Mouse (Mus musculus): ENCODE results near the gene Luc7l2. TPM values are rescaled to one million over a fixed set of nuclear protein-coding genes. Genes with fewer than 3 reads are reported as not detected.

The Luc7l2 gene
- total and polyA plus RNA-seq, 3 experiments, result 51.8 to 129 (median 118) TPM

GRCm38 (mm10) chr6:38523851-38524250 lies 27.3 kb upstream of the Luc7l2 start:
- no peak overlapping the region for H3K27ac ChIP-seq (ENCODE audit: control insufficient read depth, low read depth, low read length)
- no peaks in the 10 kb centered on the region for H3K9me3 ChIP-seq (replicated peaks; ENCODE audit: insufficient read depth, low read length)
- no peaks in the 10 kb centered on the region for H3K27me3 ChIP-seq (ENCODE audit: control insufficient read depth in 1 of 2, insufficient read depth in 2 of 2, low read length in 2 of 2)
- H3K4me3 ChIP-seq (ENCODE audit: control insufficient read depth in 1 of 2, insufficient read depth in 1 of 2, low read depth in 2 of 2, low read length in 2 of 2), result no peak overlapping the region
- no peak for TF ChIP-seq TBP (IDR thresholded peaks at IDR 0.05; ENCODE audit: low read depth, low read length)
- TF ChIP-seq E2F4 (IDR thresholded peaks at IDR 0.05; ENCODE audit: borderline replicate concordance, low read depth, low read length), result no peak
- TF ChIP-seq MAFK (IDR thresholded peaks at IDR 0.05; ENCODE audit: borderline replicate concordance, low read depth, low read length), result no peak
- no peak for TF ChIP-seq RAD21 (IDR thresholded peaks at IDR 0.05; ENCODE audit: low read depth, low read length)
- no peak for TF ChIP-seq CTCF (IDR thresholded peaks at IDR 0.05 in 2 of 3, conservative IDR thresholded peaks at IDR 0.05 in 1 of 3; ENCODE audit: control insufficient read depth in 1 of 3, insufficient read depth in 1 of 3, low read depth in 2 of 3, low read length in 3 of 3, poor library complexity in 1 of 3, severe bottlenecking in 1 of 3)
- TF ChIP-seq UBTF (IDR thresholded peaks at IDR 0.05; ENCODE audit: borderline replicate concordance, insufficient read depth, low read depth, low read length), result no peak
- TF ChIP-seq POLR2AphosphoS2 (IDR thresholded peaks at IDR 0.05; ENCODE audit: low read length), result no peak
- no peaks in the 10 kb centered on the region for H3K79me2 ChIP-seq (ENCODE audit: control insufficient read depth, insufficient read depth, low read length, poor library complexity)
- peak overlapping the region; percentile 34 for H3K9ac ChIP-seq (ENCODE audit: control insufficient read depth, low read depth, low read length, poor library complexity, severe bottlenecking)
- peaks cover 0 to 9% of the 10 kb centered on the region in 2 experiments; a peak in 2 of 4 replicates for H3K36me3 ChIP-seq (ENCODE audit: control insufficient read depth in 1 of 2, insufficient read depth in 2 of 2, low read length in 2 of 2)
- H3K4me1 ChIP-seq (ENCODE audit: control insufficient read depth in 1 of 2, insufficient read depth in 2 of 2, low read length in 2 of 2), result peaks cover 4 to 11% of the 10 kb centered on the region in 2 experiments; a peak in 3 of 4 replicates
- peak; percentile 64 for DNase-seq (ENCODE audit: low read depth, low spot score)

GRCm38 (mm10) chr6:38531211-38531820 lies 19.8 kb upstream of the Luc7l2 start:
- H3K9ac ChIP-seq (ENCODE audit: control insufficient read depth, low read depth, low read length, poor library complexity, severe bottlenecking), result peak overlapping the region; percentile 12; the same call in 1 of the 2 replicates
- DNase-seq (ENCODE audit: low read depth, low spot score), result peak; percentile 88
- peaks cover 0 to 12% of the 10 kb centered on the region in 2 experiments; a peak in 2 of 4 replicates for H3K36me3 ChIP-seq (ENCODE audit: control insufficient read depth in 1 of 2, insufficient read depth in 2 of 2, low read length in 2 of 2)
- no peak overlapping the region for H3K4me3 ChIP-seq (ENCODE audit: control insufficient read depth in 1 of 2, insufficient read depth in 1 of 2, low read depth in 2 of 2, low read length in 2 of 2)
- no peaks in the 10 kb centered on the region for H3K9me3 ChIP-seq (replicated peaks; ENCODE audit: insufficient read depth, low read length)
- peaks cover 9% of the 10 kb centered on the region; the same call in 1 of the 2 replicates for H3K79me2 ChIP-seq (ENCODE audit: control insufficient read depth, insufficient read depth, low read length, poor library complexity)
- H3K27ac ChIP-seq (ENCODE audit: control insufficient read depth, low read depth, low read length), result 0 out of 2 replicates have a peak overlapping the region, but pooled peaks have one; percentile 5
- no peaks in the 10 kb centered on the region for H3K27me3 ChIP-seq (ENCODE audit: control insufficient read depth in 1 of 2, insufficient read depth in 2 of 2, low read length in 2 of 2)
- H3K4me1 ChIP-seq (ENCODE audit: control insufficient read depth in 1 of 2, insufficient read depth in 2 of 2, low read length in 2 of 2), result peaks cover 3 to 6% of the 10 kb centered on the region in 2 experiments
- no peak for TF ChIP-seq E2F4 (IDR thresholded peaks at IDR 0.05; ENCODE audit: borderline replicate concordance, low read depth, low read length)
- TF ChIP-seq NRF1 (IDR thresholded peaks at IDR 0.05; ENCODE audit: insufficient read depth, low read depth, low read length, poor library complexity, severe bottlenecking), result no peak
- TF ChIP-seq TAL1 (IDR thresholded peaks at IDR 0.05; ENCODE audit: low read length), result no peak
- TF ChIP-seq RCOR1 (IDR thresholded peaks at IDR 0.05; ENCODE audit: low read depth, low read length), result no peak
- TF ChIP-seq RAD21 (IDR thresholded peaks at IDR 0.05; ENCODE audit: low read depth, low read length), result peak; percentile 95
- TF ChIP-seq NELFE (IDR thresholded peaks at IDR 0.05; ENCODE audit: low read depth, low read length), result no peak
- TF ChIP-seq ZKSCAN1 (IDR thresholded peaks at IDR 0.05; ENCODE audit: low read depth, low read length), result no peak
- 0 out of 2 replicates have a peak, but pooled peaks have one; percentile 38 for TF ChIP-seq MYC (IDR thresholded peaks at IDR 0.05; ENCODE audit: low read depth, low read length)
- no peak for TF ChIP-seq USF1 (IDR thresholded peaks at IDR 0.05; ENCODE audit: low read depth, low read length)
- peak; percentile 89 for TF ChIP-seq SMC3 (IDR thresholded peaks at IDR 0.05; ENCODE audit: low read depth, low read length)
- TF ChIP-seq CHD1 (IDR thresholded peaks at IDR 0.05; ENCODE audit: low read depth, low read length), result no peak
- no peak for TF ChIP-seq MEF2A (IDR thresholded peaks at IDR 0.05; ENCODE audit: extremely low read depth, insufficient replicate concordance, low read depth, low read length, poor library complexity, severe bottlenecking)
- TF ChIP-seq POLR2AphosphoS2 (IDR thresholded peaks at IDR 0.05; ENCODE audit: low read length), result no peak
- peak; percentile 93 for TF ChIP-seq ZC3H11A (IDR thresholded peaks at IDR 0.05; ENCODE audit: low read depth, low read length)
- TF ChIP-seq POLR2AphosphoS5 (IDR thresholded peaks at IDR 0.05; ENCODE audit: borderline replicate concordance, low read depth, low read length), result no peak
- peak; percentile 64 for TF ChIP-seq HCFC1 (IDR thresholded peaks at IDR 0.05; ENCODE audit: low read depth, low read length)
- no peak for TF ChIP-seq KAT2A (conservative IDR thresholded peaks at IDR 0.05; ENCODE audit: low read depth, low read length)
- TF ChIP-seq MAX (IDR thresholded peaks at IDR 0.05; ENCODE audit: low read length), result no peak
- no peak for TF ChIP-seq JUND (IDR thresholded peaks at IDR 0.05; ENCODE audit: low read depth, low read length)
- TF ChIP-seq GATA1 (IDR thresholded peaks at IDR 0.05; ENCODE audit: low read depth, low read length), result no peak
- TF ChIP-seq USF2 (IDR thresholded peaks at IDR 0.05; ENCODE audit: borderline replicate concordance in 1 of 2, insufficient read depth in 1 of 2, low read depth in 1 of 2, low read length in 2 of 2), result no peak
- no peak for TF ChIP-seq GABPA (IDR thresholded peaks at IDR 0.05; ENCODE audit: low read depth, low read length)
- no peak for TF ChIP-seq MAZ (IDR thresholded peaks at IDR 0.05; ENCODE audit: low read depth, low read length)
- TF ChIP-seq ELF1 (IDR thresholded peaks at IDR 0.05; ENCODE audit: low read depth, low read length), result 0 out of 2 replicates have a peak, but pooled peaks have one; percentile 29
- TF ChIP-seq BHLHE40 (IDR thresholded peaks at IDR 0.05; ENCODE audit: borderline replicate concordance, low read depth, low read length), result no peak
- no peak for TF ChIP-seq TBP (IDR thresholded peaks at IDR 0.05; ENCODE audit: low read depth, low read length)
